Mouse (Mus musculus) bone marrow, adult 2 months (tissue): ENCODE measurements around the gene Fads1. TPM values are rescaled to one million over a fixed set of nuclear protein-coding genes. Genes with fewer than 3 reads are reported as not detected.

Experiments
- H3K27ac ChIP-seq: fragments of 200-500 bp; 2 replicates; pipeline ENCODE4 v1.5.1; 2012; ENCODE audit warnings: low read depth, mild to moderate bottlenecking, control low read depth, inconsistent platforms, low read length; ENCODE audit not compliant: control insufficient read depth, poor library complexity, insufficient read depth
- H3K4me1 ChIP-seq: fragments of 200-500 bp; 2 replicates; pipeline ENCODE4 v1.6.1; 2011; ENCODE audit warnings: low read length; ENCODE audit not compliant: control insufficient read depth, insufficient read depth
- H3K4me3 ChIP-seq: fragments of 200-500 bp; replicated peaks from 2 replicates; pipeline ENCODE3; 2011; ENCODE audit warnings: mild to moderate bottlenecking, low read depth, low read length, control low read depth; ENCODE audit not compliant: control insufficient read depth
- CTCF ChIP-seq: fragments of 200-500 bp; IDR thresholded peaks from 2 replicates; pipeline ENCODE4 v1.5.1; 2011; ENCODE audit warnings: low read length, control low read depth; ENCODE audit not compliant: control insufficient read depth, insufficient read depth
- POLR2A ChIP-seq: fragments of 200-500 bp; IDR thresholded peaks from 2 replicates; pipeline ENCODE4 v1.6.1; 2011; ENCODE audit warnings: low read depth, mild to moderate bottlenecking, control low read depth, low read length, borderline replicate concordance; ENCODE audit not compliant: control insufficient read depth
- WGBS: fragments of 180-500 bp; shearing (Covaris S2); methylation state at CpG from one replicate; pipeline ENCODE4 v1.1.7; 2018; 5-methylcytosine and 5-hydroxymethylcytosine counted together
- polyA plus RNA-seq: library from polyadenylated mRNA; stranded (reverse); fragments of >200 nt; gene quantifications from 2 replicates; pipeline ENCODE4 v1.2.4, GENCODE M21; 2011; ENCODE audit warnings: low replicate concordance; ENCODE audit not compliant: missing spikeins, insufficient read depth, insufficient read length

Fads1 gene
- polyA plus RNA-seq, 1 experiment = 20.9 TPM

- H3K4me3 ChIP-seq = no peak overlapping the region
- WGBS = 35% methylated on average over 7 of the region's 7 CpGs
- no peaks in the 10 kb centered on the region; the same call in 1 of the 2 replicates for H3K4me1 ChIP-seq
- TF ChIP-seq POLR2A (no peak), CTCF (no peak)
- no peak overlapping the region for H3K27ac ChIP-seq
Measured at GRCm38 (mm10) chr19:10191326-10191725, 8.6 kb downstream of the Fads1 start.

GRCm38 (mm10) chr19:10194337-10194736 is 11.6 kb downstream of the Fads1 start:
- no peaks in the 10 kb centered on the region; the same call in 1 of the 2 replicates for H3K4me1 ChIP-seq
- TF ChIP-seq CTCF (no peak), POLR2A (no peak)

GRCm38 (mm10) chr19:10195252-10195651 is 12.6 kb downstream of the Fads1 start:
- no peaks in the 10 kb centered on the region; the same call in 1 of the 2 replicates for H3K4me1 ChIP-seq

More at GRCm38 (mm10) chr19:10194337-10194736, 11.6 kb downstream of the Fads1 start:
- Histone ChIP-seq H3K4me3 (no peak overlapping the region), H3K27ac (no peak overlapping the region)
- WGBS = 93% methylated on average over 11 of the region's 11 CpGs

GRCm38 (mm10) chr19:10197130-10197529 is 14.4 kb downstream of the Fads1 start:
- Histone ChIP-seq H3K4me1 (no peaks in the 10 kb centered on the region; the same call in 1 of the 2 replicates), H3K4me3 (no peak overlapping the region), H3K27ac (no peak overlapping the region)
- TF ChIP-seq POLR2A (no peak), CTCF (no peak)
- 90% methylated on average over 4 of the region's 4 CpGs for WGBS

More at GRCm38 (mm10) chr19:10195252-10195651, 12.6 kb downstream of the Fads1 start:
- no peak overlapping the region for H3K4me3 ChIP-seq
- TF ChIP-seq POLR2A = no peak
- TF ChIP-seq CTCF = no peak
- 84% methylated on average over 5 of the region's 5 CpGs for WGBS
- no peak overlapping the region for H3K27ac ChIP-seq

GRCm38 (mm10) chr19:10198286-10198685 is 15.6 kb downstream of the Fads1 start:
- WGBS = 83% methylated on average over 2 of the region's 2 CpGs
- no peak overlapping the region for H3K27ac ChIP-seq
- TF ChIP-seq CTCF (no peak), POLR2A (no peak)
- H3K4me1 ChIP-seq = no peaks in the 10 kb centered on the region; the same call in 1 of the 2 replicates
- H3K4me3 ChIP-seq = no peak overlapping the region

GRCm38 (mm10) chr19:10198723-10199122 is 16.0 kb downstream of the Fads1 start:
- WGBS = 24% methylated on average over 3 of the region's 3 CpGs
- Histone ChIP-seq H3K27ac (no peak overlapping the region), H3K4me3 (no peak overlapping the region), H3K4me1 (no peaks in the 10 kb centered on the region; the same call in 1 of the 2 replicates)
- TF ChIP-seq CTCF (peak; percentile 98), POLR2A (no peak)

GRCm38 (mm10) chr19:10203146-10203847 is 20.6 kb downstream of the Fads1 start:
- peak overlapping the region; percentile 90 for H3K4me3 ChIP-seq
- WGBS = 1% methylated on average over 23 of the region's 23 CpGs
- TF ChIP-seq CTCF (no peak), POLR2A (peak; percentile 65; the same call in 1 of the 2 replicates)
- H3K27ac ChIP-seq = peak overlapping the region; percentile 82
- H3K4me1 ChIP-seq = no peaks in the 10 kb centered on the region; the same call in 1 of the 2 replicates

- TF ChIP-seq POLR2A (peak; percentile 58; the same call in 1 of the 2 replicates), CTCF (no peak)
- WGBS = under 1% methylated on average over 40 of the region's 40 CpGs
- H3K4me1 ChIP-seq = no peaks in the 10 kb centered on the region; the same call in 1 of the 2 replicates
- peak within 1 kb of the TSS; percentile 90 for H3K4me3 ChIP-seq
- H3K27ac ChIP-seq = peak within 1 kb of the TSS; percentile 82
Measured at GRCm38 (mm10) chr19:10203848-10204615, 21.3 kb downstream of the Fads1 start, which contains the start of the genes Tmem258 and Fen1. Tmem258 (plus strand) TSS chr19:10204014. Fen1 (minus strand) TSS chr19:10204169.

GRCm38 (mm10) chr19:10204616-10205001 is 21.9 kb downstream of the Fads1 start:
- 1% methylated on average over 5 of the region's 5 CpGs for WGBS
- no peaks in the 10 kb centered on the region; the same call in 1 of the 2 replicates for H3K4me1 ChIP-seq
- TF ChIP-seq CTCF (no peak), POLR2A (no peak)
- H3K27ac ChIP-seq = no peak overlapping the region
- peak overlapping the region; percentile 34 for H3K4me3 ChIP-seq
